Mouse (Mus musculus) embryo, embryonic 10.5 days (tissue): Measurements from ENCODE around the gene Dqx1.

ENCODE experiments used
- DNase-seq: peaks from one replicate; pipeline ENCODE4 v3.0.0-alpha.2; 2015; ENCODE audit warnings: low spot score

Gene Dqx1

GRCm38 (mm10) chr6:83033249-83034185 is 24.1 kb upstream of the Dqx1 start, which contains the start of the genes Dok1 and Loxl3:
Gene Dok1 (minus strand): TSS chr6:83033471.
Gene Loxl3 (plus strand): TSS chr6:83034173.
- peak; percentile 85 for DNase-seq

- DNase-seq = no peak
Measured at GRCm38 (mm10) chr6:83034463-83035055, 23.1 kb upstream of the Dqx1 start.

- no peak for DNase-seq
Measured at GRCm38 (mm10) chr6:83037188-83037587, 20.5 kb upstream of the Dqx1 start.

GRCm38 (mm10) chr6:83038496-83039012 is 19.1 kb upstream of the Dqx1 start:
- peak; percentile 93 for DNase-seq

GRCm38 (mm10) chr6:83040601-83041000 is 17.0 kb upstream of the Dqx1 start:
- no peak for DNase-seq

- no peak for DNase-seq
Measured at GRCm38 (mm10) chr6:83043561-83043960, 14.1 kb upstream of the Dqx1 start.

DNA sequence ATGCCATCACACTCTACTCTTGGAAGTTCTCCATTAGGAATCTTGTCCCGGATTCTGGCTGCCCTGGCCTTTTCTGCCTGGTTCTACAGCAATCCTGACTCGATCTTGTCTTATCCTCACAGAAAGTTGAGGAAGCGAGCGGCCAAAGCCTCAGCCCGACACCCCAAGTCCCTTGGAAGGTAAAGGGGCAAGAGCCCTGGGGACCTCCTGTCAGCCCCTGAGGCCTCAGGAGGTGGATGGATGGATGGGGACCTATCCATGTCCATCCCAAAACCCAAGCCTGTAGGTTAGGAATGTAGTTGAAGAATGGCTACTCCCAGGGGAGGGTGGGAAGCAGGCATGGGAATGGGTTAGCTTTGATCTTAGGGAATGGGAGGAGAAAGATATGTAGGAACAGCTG is 13.7 kb upstream of the Dqx1 start:
- DNase-seq = no peak

DNA sequence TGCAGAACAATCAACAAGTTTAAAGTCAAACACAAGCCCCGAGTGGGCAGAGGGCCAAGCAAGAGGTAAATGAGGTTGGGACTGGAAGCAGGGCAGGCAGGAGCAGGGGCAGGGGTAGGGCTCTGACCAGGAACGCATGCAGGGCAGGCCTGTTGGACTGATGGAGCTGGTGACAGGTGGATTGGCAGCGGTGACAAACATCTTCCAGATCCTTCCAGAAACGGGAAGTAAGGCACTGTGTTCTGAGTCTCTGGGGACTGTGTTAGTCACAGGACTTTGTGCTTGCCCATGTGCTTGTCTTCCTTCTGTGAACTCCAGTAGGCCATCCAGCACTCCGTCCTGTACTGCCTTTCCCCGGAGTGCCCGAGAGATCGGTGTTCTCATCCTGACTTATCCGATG is 12.9 kb upstream of the Dqx1 start:
- no peak for DNase-seq

GRCm38 (mm10) chr6:83049367-83049766 is 8.3 kb upstream of the Dqx1 start:
- no peak for DNase-seq

- peak; percentile 67 for DNase-seq
Measured at GRCm38 (mm10) chr6:83053136-83053960, 4.3 kb upstream of the Dqx1 start.

DNA sequence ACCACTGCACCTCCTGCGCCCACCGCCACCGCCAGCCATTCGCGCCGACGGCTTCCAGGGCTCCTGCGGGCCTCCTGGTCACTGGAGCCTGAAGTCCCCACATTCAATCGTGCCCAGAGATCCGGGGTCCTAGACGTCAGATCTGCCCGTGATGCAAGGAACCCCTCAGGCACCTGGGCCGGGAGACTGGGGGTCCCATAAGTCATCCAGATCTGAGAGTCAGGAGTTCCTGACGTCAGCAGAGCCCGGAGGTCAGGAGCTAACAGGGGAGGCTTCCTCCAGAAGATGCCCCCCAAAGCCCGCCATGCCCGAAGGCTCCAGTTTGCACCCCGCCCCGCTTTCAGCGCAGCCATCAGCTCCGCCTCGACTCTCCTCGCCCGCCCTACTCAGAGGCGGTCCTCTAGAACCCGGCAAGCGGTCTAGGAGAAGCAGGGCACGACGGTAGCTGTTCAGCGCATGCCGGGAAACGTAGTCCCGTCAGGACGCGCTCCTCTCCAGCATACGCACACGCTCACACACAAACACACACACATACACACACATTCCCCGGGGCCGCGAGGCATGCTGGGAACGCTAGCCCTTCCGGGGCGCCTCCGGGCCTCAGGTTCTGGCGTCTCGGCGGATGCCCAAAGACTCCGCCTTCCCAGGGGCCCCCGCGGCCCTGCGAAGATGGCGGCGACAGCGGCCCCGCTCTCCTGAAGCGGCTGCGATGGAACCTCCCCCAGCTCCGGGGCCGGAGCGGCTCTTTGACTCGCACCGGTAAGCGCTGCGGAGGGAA is 3.4 kb upstream of the Dqx1 start, which contains the start of gene Aup1:
Gene Aup1, plus strand, starts transcription at position 448 of the 778 bp plus-strand sequence.
- DNase-seq = peak; percentile 99

- DNase-seq = peak; percentile 43
Measured at GRCm38 (mm10) chr6:83054871-83055431, 2.7 kb upstream of the Dqx1 start, which contains the start of gene Htra2. Gene Htra2 (minus strand): TSS chr6:83055273.

DNA sequence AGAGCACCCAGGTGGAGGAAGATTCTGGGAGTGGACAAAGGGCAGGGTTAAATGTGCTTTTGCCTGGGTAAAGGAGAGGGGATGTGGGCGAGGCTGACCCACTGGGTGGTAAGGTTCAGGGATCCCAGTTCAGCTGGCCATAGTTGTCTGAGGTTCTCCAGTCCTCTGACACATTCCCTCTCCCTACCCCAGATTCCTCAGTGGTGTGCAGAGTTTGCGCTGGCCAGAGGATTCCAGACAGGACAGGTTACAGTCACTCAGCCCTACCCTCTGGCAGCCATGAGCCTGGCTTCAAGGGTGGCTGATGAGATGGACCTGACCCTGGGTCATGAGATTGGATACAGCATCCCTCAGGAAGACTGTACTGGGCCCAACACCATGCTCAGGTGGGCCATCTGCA is 1.1 kb downstream of the Dqx1 start:
- DNase-seq = no peak

DNA sequence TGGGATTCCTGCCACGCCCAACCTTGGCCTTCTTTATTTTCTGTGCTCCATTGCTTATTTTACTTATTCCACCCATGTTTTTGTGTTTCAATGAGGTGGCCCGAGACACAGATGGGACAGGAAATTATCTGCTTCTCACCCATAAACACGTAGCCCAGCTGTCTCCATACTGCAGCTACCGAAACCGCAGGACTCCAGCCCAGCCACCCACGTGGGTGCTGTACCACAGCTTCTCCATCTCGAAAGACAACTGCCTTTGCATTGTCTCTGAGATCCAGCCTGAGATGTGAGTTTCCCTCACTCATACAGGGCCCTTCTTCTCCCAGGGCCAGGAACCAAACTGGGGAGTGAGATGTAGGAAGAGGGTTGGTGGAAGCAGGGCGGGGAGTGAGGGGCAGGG is 8.4 kb downstream of the Dqx1 start:
- DNase-seq = no peak

GRCm38 (mm10) chr6:83066441-83066840 is 8.8 kb downstream of the Dqx1 start:
- DNase-seq = no peak

DNA sequence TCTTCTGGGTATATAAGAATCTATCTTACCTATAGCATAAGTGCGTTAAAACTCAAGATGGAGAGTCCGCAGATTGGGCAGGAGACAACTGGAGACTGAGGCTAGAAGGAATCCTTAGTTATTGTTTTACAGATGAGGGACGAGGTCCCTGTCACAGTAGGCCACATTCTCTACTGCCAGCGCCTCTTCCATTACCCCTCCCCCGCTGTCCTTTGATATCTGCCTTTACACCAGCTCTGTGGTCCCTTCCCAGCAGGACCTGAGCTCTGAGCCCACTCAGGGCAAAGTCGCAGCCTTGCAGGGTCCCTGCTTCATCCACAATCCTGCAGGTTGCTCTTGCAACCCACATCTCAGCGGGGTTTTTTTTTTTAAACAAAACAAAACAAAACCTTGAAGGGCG is 10.6 kb downstream of the Dqx1 start:
- no peak for DNase-seq

GRCm38 (mm10) chr6:83068706-83069487 is 11.3 kb downstream of the Dqx1 start:
- no peak for DNase-seq

- peak; percentile 32 for DNase-seq
Measured at GRCm38 (mm10) chr6:83069488-83070246, 12.0 kb downstream of the Dqx1 start.

GRCm38 (mm10) chr6:83070247-83070310 is 12.4 kb downstream of the Dqx1 start, which contains the start of gene Tlx2:
Gene Tlx2 (minus strand): TSS chr6:83070293.
- no peak for DNase-seq
